Mouse (Mus musculus) neural tube, embryonic 14.5 days (tissue): ENCODE measurements at regions not wholly inside any gene's neighbourhood (a gene's known extent, or its start where the extent isn't known, plus 50 kb on each side); places are given as distances from the start of the nearest gene placed in this dataset.

Experiments used
- ATAC-seq: fragments of 200-750 bp; cut with Nextera tagmentation; 2 replicates; pipeline ENCODE4 v1.8.0; 2017; ENCODE audit warnings: low read depth, mild to moderate bottlenecking, moderate TSS enrichment, moderate library complexity
- H3K27ac ChIP-seq: fragments of 300-500 bp; sonication (generic); 2 replicates; pipeline ENCODE4 v1.5.1; 2014; ENCODE audit warnings: low read depth, mild to moderate bottlenecking, control low read depth, low read length, moderate library complexity, mixed read lengths
- H3K27me3 ChIP-seq: fragments of 300-500 bp; sonication (generic); 2 replicates; pipeline ENCODE4 v1.6.1; 2014; ENCODE audit warnings: low read length; ENCODE audit not compliant: control insufficient read depth, insufficient read depth
- H3K36me3 ChIP-seq: fragments of 300-500 bp; sonication (generic); 2 replicates; pipeline ENCODE4 v1.6.1; 2014; ENCODE audit warnings: low read length, mixed read lengths; ENCODE audit not compliant: control insufficient read depth, insufficient read depth
- H3K4me1 ChIP-seq: fragments of 300-500 bp; sonication (generic); 2 replicates; pipeline ENCODE4 v1.6.1; 2014; ENCODE audit warnings: low read length; ENCODE audit not compliant: control insufficient read depth, insufficient read depth
- H3K4me2 ChIP-seq: fragments of 300-500 bp; sonication (generic); 2 replicates; pipeline ENCODE4 v1.6.1; 2014; ENCODE audit warnings: mild to moderate bottlenecking, low read depth, low read length, control low read depth
- H3K4me3 ChIP-seq: fragments of 300-500 bp; sonication (generic); 2 replicates; pipeline ENCODE4 v1.5.1; 2014; ENCODE audit warnings: low read depth, low read length, control low read depth, mixed read lengths
- H3K9ac ChIP-seq: fragments of 300-500 bp; sonication (generic); replicated peaks from 2 replicates; pipeline ENCODE4 v1.6.1; 2014; ENCODE audit warnings: low read depth, mild to moderate bottlenecking, control low read depth, low read length, mixed read lengths
- H3K9me3 ChIP-seq: fragments of 300-500 bp; sonication (generic); 2 replicates; pipeline ENCODE4 v1.6.1; 2016; ENCODE audit warnings: low read length; ENCODE audit not compliant: control insufficient read depth
- WGBS: fragments of 180-500 bp; shearing (Covaris S2); extraction: QIAGEN DNeasy Blood & Tissue Kit; methylation state at CpG from one replicate; pipeline ENCODE4 v1.1.7; 2014; 5-methylcytosine and 5-hydroxymethylcytosine counted together

DNA sequence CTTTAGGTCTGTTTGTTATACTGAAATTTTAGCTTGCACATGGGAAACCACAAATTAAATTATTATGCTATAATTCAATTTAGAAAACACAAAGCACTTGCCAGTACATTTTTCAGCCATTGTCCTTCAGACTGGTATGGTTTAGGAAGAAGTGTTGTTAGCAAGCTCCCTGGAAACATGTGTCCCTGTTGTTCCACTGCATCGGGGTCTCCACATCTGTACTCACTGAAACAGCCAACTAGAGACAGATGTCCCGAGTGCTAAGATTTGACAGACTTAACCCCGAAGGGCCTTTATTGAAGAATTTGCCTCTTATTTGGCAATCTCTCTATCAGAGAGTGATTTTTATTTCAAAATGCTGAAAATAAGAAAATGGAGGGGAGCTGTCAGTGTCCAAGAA, 362.6 kb downstream of the Rfpl4b start:
- no peaks in the 10 kb centered on the region for H3K4me1 ChIP-seq
- no peak for ATAC-seq
- 67% methylated on average over 3 of the region's 3 CpGs for WGBS
- H3K9me3 ChIP-seq, result no peaks in the 10 kb centered on the region
- H3K4me2 ChIP-seq, result no peak overlapping the region
- no peak overlapping the region for H3K4me3 ChIP-seq
- H3K9ac ChIP-seq, result no peak overlapping the region
- H3K27ac ChIP-seq, result no peak overlapping the region
- no peaks in the 10 kb centered on the region for H3K36me3 ChIP-seq
- H3K27me3 ChIP-seq, result no peaks in the 10 kb centered on the region

DNA sequence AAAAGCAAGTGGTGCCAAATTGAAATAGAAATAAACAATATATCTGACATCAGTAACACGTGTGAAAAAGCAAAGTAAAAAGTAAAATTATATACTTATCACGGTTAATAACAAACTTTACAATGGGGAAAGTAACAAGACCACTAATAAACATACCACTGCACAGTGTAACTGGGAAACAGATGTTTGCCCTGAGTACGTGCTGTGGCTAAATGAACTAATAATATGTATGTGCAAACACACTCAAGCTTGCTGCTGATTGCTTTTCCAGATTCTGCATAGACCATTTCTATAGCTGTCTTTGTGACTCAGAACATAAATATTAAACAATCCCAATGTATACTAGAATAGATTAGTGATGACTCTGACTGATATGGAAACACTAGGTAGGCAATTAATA, 363.2 kb downstream of the Rfpl4b start:
- Histone ChIP-seq H3K27ac (no peak overlapping the region), H3K36me3 (no peaks in the 10 kb centered on the region), H3K4me3 (no peak overlapping the region), H3K9me3 (no peaks in the 10 kb centered on the region), H3K4me1 (no peaks in the 10 kb centered on the region), H3K9ac (no peak overlapping the region), H3K27me3 (no peaks in the 10 kb centered on the region), H3K4me2 (no peak overlapping the region)
- WGBS, result 75% methylated on average over 3 of the region's 3 CpGs
- ATAC-seq, result no peak

- Histone ChIP-seq H3K9me3 (no peaks in the 10 kb centered on the region), H3K27me3 (no peaks in the 10 kb centered on the region), H3K27ac (no peak overlapping the region), H3K4me3 (no peak overlapping the region), H3K4me2 (no peak overlapping the region), H3K36me3 (no peaks in the 10 kb centered on the region), H3K9ac (no peak overlapping the region), H3K4me1 (no peaks in the 10 kb centered on the region)
- no peak for ATAC-seq
Observed at GRCm38 (mm10) chr10:38456786-38457185, 364.8 kb downstream of the Rfpl4b start.

GRCm38 (mm10) chr10:38449263-38449662, 372.3 kb downstream of the Rfpl4b start:
- H3K4me2 ChIP-seq, result no peak overlapping the region
- H3K27ac ChIP-seq, result no peak overlapping the region
- no peak for ATAC-seq
- 87% methylated on average over 4 of the region's 4 CpGs for WGBS
- H3K36me3 ChIP-seq, result no peaks in the 10 kb centered on the region
- H3K9me3 ChIP-seq, result no peaks in the 10 kb centered on the region
- H3K27me3 ChIP-seq, result no peaks in the 10 kb centered on the region
- H3K4me3 ChIP-seq, result no peak overlapping the region
- no peak overlapping the region for H3K9ac ChIP-seq
- H3K4me1 ChIP-seq, result no peaks in the 10 kb centered on the region

DNA sequence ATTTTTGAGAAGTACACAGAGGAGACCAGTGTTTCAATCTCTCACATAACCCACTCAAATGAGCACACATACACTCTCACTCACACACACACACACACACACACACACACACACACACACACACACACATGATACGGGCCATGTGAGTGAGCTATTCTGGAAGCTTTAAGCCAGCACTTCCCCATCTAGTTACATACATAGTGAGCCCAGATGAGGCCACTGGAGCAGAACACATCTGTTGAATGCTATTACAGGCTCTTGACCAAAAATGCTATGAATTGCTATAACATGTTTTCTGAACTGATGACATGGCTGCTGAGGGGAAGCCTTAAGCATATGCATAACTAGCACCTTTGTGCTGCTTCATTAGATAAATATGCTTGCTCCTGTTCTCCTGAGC, 373.9 kb downstream of the Rfpl4b start:
- no peaks in the 10 kb centered on the region for H3K27me3 ChIP-seq
- no peak overlapping the region for H3K9ac ChIP-seq
- no peak for ATAC-seq
- no peaks in the 10 kb centered on the region for H3K36me3 ChIP-seq
- no peaks in the 10 kb centered on the region for H3K9me3 ChIP-seq
- H3K4me3 ChIP-seq, result no peak overlapping the region
- H3K4me1 ChIP-seq, result no peaks in the 10 kb centered on the region
- 95% methylated on average over 1 of the region's 1 CpGs for WGBS
- H3K27ac ChIP-seq, result no peak overlapping the region
- no peak overlapping the region for H3K4me2 ChIP-seq

GRCm38 (mm10) chr10:38447256-38447655, 374.3 kb downstream of the Rfpl4b start:
- Histone ChIP-seq H3K9ac (no peak overlapping the region), H3K9me3 (no peaks in the 10 kb centered on the region), H3K4me2 (no peak overlapping the region), H3K27me3 (no peaks in the 10 kb centered on the region), H3K4me3 (no peak overlapping the region), H3K36me3 (no peaks in the 10 kb centered on the region), H3K27ac (no peak overlapping the region), H3K4me1 (no peaks in the 10 kb centered on the region)
- ATAC-seq, result no peak

DNA sequence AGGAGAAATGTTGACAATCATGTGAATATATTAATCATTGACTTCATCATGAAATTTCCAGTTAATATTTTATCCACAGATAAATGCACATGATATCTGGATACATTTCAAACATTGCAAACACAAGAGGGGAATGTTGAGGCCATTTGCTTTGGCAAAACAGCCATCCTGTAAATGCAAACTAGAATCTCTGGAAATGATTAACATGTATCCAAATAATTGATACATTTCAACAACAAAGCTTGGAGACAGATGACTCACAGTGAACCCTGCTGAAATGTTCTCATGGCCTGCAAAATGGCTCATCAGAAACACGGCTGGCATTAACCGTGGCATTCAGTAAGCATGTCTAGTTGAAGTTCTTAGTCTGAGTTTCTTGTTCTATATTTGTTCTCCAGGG, 382.3 kb downstream of the Rfpl4b start:
- WGBS, result 99% methylated on average over 2 of the region's 2 CpGs
- ATAC-seq, result no peak
- Histone ChIP-seq H3K9ac (no peak overlapping the region), H3K4me1 (no peaks in the 10 kb centered on the region), H3K9me3 (no peaks in the 10 kb centered on the region), H3K4me2 (no peak overlapping the region), H3K27ac (no peak overlapping the region), H3K4me3 (no peak overlapping the region), H3K36me3 (no peaks in the 10 kb centered on the region), H3K27me3 (no peaks in the 10 kb centered on the region)

DNA sequence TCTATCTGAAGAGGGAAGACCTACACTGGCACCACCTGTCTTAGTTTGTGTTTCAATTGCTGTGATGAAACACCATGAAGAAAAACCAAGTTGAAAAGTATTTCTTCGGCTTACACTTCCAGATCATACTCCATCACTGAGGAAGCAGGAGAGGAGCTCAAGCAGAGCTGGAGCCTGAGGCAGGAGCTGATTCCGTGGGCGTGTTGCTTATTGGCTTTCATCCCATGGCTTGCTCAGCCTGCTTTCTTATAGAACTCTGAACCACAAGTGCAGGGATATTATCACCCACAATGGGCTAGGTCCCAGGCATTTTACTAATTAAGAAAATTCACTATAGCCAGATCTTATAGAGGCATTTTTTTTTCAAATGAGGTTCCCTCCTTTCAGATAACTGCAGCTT, 384.7 kb downstream of the Rfpl4b start:
- H3K4me3 ChIP-seq, result no peak overlapping the region
- no peak overlapping the region for H3K9ac ChIP-seq
- no peak for ATAC-seq
- no peaks in the 10 kb centered on the region for H3K9me3 ChIP-seq
- H3K4me2 ChIP-seq, result no peak overlapping the region
- no peaks in the 10 kb centered on the region for H3K4me1 ChIP-seq
- no peaks in the 10 kb centered on the region for H3K36me3 ChIP-seq
- H3K27me3 ChIP-seq, result no peaks in the 10 kb centered on the region
- no peak overlapping the region for H3K27ac ChIP-seq
- WGBS, result 90% methylated on average over 3 of the region's 3 CpGs

- no peak for ATAC-seq
- Histone ChIP-seq H3K9ac (no peak overlapping the region), H3K27me3 (no peaks in the 10 kb centered on the region), H3K27ac (no peak overlapping the region), H3K4me3 (no peak overlapping the region), H3K4me2 (no peak overlapping the region), H3K9me3 (no peaks in the 10 kb centered on the region), H3K4me1 (no peaks in the 10 kb centered on the region), H3K36me3 (no peaks in the 10 kb centered on the region)
- WGBS, result 90% methylated on average over 3 of the region's 3 CpGs
Observed at GRCm38 (mm10) chr10:38421541-38421940, 400.0 kb downstream of the Rfpl4b start.

DNA sequence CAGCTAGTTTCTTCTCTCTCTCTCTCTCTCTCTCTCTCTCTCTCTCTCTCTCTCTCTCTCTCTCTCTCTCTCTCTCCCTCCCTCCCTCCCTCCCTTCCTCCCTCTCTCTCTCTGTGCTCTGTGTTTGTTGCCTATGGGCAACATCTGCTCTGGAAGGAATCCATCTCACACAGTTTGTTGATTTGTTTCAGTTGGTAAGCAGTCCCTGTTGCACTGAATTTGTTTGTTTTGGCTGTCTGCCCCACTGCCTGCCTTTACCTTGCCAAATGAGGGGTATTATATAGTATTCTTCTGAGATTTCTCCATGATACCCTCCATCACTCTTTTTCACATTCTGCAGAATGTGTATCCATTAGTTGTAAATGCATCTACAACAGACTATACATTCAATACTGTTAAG, 401.8 kb downstream of the Rfpl4b start:
- Histone ChIP-seq H3K9me3 (no peaks in the 10 kb centered on the region), H3K4me2 (no peak overlapping the region), H3K4me3 (no peak overlapping the region), H3K27me3 (no peaks in the 10 kb centered on the region), H3K4me1 (no peaks in the 10 kb centered on the region), H3K9ac (no peak overlapping the region), H3K36me3 (no peaks in the 10 kb centered on the region), H3K27ac (no peak overlapping the region)
- ATAC-seq, result peak; percentile 79; the same call in 1 of the 2 replicates
